Mouse (Mus musculus): ENCODE data around the gene Irf7. TPM values are rescaled to one million over a fixed set of nuclear protein-coding genes. Genes with fewer than 3 reads are reported as not detected.
A peak's percentile ranks its signal among the peaks of the same experiment; 100 is the strongest.

Irf7 gene
- total RNA-seq, 2 experiments from 2014 or later: 0.91 to 1.9 TPM

DNA sequence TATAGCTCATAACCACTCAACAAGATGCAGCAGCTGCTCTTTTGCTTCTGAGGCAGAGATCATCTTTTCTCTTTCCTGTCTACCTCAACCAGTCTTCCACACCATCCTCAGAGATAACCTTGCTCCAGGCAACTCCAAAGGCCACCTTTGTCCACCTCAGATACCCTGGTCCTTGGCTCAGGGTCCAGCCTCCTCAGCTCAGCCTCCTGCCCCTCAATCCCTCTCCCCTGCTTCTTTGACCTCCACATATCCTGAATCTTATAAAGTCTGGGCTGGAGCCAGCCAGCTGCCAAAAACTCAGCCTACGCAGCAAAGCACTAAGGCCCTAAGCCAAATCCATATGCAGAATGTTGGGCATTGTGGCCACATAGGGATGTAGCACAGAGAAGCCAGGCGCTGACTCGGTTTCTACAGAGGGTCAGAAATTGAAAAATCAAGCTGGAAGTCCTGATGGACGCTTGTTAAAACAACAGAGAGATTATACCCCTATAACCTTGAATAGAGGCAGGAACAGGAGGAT, 43.5 kb downstream of the Irf7 start:
- no peak for DNase-seq (ENCODE audit: extremely low spot score in 1 of 2, low spot score in 1 of 2)

DNA sequence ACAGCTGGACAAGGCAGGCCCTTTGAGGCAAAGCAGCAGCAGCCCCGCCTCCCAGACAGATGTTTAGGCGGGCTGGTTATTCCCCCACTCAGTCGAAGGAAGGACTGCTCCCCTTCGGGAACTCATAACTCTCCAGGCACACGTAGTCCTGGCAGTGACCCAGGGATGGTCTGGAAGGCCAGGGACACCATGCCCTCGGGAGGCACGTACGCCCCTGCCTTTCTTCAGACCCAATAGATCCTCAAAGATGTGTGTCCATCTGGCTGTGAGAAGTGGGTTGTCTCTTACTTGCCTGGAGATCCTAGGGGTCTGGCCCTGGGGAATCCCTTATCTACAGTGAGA, 44.2 kb downstream of the Irf7 start:
- DNase-seq (ENCODE audit: extremely low spot score in 1 of 2, low spot score in 1 of 2): no peak

DNA sequence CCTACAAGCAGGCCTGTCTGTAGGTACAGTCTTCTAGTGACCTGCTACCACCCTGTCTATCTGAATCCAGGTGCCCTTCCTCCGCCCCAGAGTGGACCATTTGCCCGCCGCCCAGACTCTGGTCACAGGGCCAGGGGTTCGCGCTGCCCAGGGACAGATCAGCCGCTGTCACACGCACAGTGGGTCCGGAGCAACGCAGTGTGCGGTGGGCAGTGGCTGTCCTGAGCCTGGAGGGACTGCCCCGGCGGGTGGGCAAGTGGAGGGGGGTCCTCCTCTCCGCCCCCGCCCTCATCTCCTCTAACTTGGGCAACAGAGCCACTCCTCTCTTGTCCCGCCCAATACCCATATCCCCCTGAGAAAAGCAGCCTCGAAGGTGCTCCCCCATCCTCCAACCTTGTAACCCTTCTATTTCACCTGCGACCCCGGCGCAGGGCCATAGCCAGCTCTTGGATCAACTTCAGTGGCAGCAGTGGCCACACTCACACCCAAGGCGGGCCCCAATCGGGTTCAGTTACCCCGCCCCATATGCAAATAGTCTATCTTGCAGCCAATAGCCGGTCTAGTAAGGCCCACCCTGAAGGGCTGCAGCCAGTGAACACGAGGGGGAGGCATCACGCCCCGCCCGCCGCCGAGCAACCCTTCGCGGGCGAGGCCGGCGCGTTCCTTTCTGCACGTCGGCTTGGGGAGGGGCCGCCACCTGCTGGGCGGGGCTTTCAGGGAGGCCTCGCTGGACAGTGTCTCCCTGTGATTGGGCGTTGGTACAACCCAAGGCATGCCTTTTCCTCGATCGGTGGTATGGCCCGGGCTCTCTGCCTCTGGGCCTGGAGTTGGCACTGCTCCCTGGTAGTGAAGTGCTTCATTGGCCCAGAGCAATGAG, 44.8 kb downstream of the Irf7 start:
- DNase-seq (ENCODE audit: extremely low spot score in 1 of 2, low spot score in 1 of 2): peak; percentile 68 to 78

DNA sequence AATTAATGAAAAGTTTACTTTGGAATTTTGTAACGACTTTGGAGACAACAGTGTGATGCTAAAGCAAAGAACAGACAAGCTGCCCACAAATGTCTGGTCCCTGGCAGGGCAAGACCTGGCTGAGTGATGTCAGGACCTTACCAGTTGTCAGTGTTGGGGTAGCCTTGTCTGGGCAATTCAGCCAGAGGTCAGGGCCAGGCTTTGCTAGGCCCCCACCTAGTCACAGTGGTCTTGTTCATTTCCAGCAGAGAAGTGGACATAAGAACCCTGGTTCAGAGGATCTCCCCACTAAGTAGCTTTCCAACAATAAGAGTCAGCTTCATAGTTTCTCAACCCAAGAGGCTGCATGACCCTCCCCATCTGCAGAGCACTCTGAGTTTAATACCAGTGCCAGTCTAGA, 45.9 kb downstream of the Irf7 start:
- no peak for DNase-seq (ENCODE audit: extremely low spot score in 1 of 2, low spot score in 1 of 2)

DNA sequence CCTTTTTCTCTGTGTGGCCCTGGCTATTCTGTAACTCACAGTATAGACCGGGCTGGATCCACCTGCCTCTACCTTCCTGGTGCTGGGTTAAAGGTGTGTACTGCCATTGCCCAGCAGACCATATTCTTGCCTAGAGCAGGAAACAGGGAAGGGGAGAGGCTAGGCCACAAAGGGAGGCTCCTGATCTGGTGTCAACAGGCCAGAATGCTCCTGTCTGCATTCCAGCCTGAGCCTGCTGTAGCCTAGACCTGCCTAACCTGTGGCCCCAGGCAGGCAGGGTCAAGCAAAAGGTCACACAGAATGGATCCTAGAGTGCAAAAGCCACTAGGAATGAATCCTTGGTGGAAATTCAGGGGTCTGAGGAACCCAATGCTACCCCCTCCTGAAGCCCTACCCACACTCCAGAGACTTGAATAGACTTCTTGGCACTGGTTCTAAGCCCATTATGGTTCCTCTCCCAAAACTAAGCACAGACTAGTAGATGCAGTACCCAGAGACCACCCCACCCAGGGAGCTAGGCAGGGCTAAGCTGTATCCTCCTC, 46.7 kb downstream of the Irf7 start:
- DNase-seq (ENCODE audit: extremely low spot score in 1 of 2, low spot score in 1 of 2): no peak

DNA sequence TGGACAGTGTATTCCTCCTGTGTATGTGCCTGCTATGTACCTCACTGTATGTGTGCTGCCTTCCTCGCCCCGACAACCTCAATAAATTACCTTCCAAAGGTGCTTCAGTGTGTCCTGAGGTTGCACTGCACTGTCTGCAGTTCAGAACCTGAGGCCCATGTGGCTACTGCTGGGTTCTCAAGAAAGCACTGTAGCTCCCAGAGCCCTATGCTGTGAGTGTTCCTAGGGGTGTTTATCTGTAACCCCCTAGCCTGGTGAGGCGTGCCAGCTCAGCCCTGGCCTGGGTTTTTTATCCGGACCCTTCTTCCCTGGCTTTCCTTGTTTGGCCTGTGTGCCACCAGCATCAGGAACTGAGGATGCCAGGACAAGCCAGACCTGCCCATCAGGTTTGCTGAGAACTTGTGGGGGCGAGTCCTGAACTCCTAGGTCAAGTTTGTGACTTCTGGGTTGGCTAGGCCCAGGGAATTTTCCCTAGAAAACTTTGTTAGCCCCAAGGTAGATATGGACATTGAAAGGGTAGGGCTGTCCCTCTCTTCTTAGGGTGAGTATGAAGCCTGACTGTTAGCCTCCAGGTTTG, 47.6 kb downstream of the Irf7 start:
- no peak for DNase-seq (ENCODE audit: extremely low spot score in 1 of 2, low spot score in 1 of 2)

DNA sequence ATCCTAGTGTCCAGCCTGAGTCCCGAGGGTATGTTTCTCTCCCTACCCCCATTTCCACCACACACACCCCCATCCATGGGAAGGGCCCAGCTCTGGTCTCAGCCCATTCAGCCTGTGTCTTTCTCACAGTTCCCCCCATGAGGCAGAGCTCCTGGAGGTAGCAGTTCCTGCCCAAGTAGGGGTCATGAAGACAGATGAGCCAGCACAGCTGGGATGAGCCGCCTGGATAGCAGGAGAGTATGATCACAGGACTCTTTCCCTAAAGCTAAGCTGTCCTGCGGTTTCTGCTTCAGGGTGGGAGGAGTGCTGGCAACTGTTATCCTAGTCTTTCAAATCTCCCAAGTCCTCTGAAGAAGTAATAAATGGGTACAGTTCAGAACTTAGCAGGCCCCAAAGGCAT, 48.1 kb downstream of the Irf7 start:
- no peak for DNase-seq (ENCODE audit: extremely low spot score in 1 of 2, low spot score in 1 of 2)

DNA sequence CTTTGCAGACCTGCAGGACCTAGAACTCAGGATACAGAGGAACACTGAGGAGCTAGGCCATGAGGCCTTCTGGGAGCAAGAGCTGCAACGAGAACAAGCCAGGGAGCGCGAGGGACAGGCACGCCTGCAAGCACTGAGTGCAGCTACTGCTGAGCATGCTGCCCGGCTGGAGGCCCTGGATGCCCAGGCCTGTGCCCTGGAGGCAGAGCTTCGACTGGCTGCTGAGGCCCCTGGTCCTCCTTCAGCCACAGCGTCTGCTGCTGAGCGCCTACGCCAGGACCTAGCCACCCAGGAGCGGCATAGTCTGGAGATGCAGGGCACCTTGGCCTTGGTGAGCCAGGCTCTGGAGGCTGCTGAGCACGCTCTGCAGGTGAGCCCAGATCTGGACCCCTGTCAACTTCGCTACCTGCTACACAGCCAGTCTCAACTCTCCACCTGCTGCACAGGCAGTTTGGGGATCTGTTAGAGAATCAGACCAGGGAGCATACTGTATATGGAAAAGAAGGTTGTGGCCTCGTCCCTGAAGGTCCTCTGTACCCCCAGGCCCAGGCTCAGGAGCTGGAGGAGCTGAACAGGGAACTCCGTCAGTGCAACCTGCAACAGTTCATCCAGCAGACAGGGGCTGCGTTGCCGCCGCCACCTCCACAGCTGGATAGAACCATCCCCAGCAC, 48.8 kb downstream of the Irf7 start:
- DNase-seq (ENCODE audit: extremely low spot score in 1 of 2, low spot score in 1 of 2): no peak

DNA sequence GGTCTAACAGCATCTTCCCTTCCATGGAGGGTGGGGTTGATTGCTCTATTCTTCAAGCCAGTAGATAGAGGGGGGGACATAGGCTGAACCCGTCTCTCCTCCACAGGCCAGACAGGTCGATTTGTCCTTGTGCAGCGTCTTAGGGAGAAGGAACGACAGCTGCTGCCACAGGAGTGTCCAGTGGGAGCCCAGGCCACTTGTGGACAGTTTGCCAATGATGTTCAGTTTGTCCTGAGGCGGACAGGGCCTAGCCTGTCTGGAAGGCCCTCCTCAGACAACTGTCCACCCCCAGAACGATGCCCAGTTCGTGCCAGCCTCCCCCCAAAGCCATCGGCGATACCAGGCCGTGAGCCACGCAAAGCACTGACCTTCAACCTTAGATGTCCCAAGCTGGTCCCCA, 49.4 kb downstream of the Irf7 start:
- DNase-seq (ENCODE audit: extremely low spot score in 1 of 2, low spot score in 1 of 2): no peak

DNA sequence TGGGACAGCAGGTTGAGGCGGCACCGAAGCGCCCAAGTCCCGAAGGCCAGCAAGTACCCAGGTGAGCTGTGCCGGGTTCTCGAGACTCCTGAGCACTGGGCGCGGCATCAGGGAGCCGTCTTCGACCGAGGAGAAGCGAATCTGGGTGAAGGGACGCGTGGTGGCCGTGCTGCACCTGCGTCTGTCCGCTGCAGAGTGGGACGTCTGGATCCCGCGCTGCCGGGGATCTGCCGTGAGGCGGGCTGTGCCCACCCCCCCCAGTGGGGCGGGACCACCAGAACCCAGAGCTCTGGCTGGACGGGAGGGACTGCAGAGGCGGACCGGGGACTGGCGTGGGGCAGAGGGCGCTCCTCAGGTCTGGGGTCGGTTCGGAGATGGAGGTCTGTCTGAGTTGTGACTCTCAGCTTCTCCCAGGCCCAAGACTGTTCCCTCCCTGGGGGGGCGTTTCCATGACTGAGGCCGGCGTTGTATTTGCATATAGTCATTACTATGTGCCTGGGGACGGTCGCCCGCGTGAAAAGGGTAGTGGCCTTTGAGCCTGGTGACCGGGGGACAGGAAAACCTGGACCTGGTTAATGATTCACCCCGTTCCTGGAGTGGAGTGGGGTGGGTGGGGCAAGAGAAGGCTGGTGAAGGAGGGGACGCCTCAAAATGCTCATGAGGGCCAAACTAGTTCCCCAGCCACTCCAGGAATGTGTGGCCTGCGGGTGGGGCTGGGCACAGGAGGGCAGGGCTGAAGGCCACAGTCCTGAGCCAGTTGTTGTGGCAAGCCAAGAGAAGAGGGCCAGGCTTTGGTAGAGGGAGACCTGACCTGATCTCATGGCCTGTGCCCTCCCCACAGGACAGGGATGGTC, 50.2 kb downstream of the Irf7 start:
- no peak for DNase-seq (ENCODE audit: extremely low spot score in 1 of 2, low spot score in 1 of 2)

DNA sequence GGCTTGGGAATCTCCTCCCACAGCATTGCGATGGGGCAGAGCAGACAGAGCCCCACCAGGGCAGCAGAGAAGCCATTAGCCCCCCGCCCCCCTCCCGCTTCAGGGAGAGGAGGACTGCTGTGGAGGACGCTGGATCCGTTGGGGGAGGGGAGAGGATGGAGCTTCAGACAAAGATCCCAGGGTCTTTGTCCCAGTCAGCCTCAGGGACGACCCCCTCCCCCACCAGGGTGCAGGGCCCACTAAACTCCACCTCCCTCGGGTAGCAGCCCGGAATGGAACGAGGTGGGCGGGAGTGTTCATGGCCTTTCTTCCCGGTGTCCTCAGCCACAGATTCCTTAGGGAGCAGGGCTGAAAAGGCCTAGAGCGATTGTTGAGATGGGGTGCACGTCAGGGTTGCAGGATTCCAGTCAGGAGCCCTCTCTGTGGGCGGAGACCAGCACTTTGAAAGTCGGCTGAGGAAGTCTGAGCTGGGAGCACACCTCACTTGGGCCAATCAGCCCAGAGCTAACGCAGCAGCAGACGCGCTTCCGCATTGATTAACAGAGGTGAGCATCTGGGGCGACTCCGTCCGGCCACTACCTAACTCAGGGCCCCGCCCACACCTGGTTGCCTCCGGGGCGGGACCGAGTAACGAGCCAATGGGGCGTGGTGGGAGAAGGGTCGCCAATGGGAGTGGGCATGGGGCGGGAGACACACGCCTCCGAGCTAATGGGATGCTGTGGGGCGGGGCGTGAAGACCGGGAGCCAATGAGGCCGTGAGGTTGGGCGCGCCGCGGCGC, 51.0 kb downstream of the Irf7 start, which contains the start of gene Rassf7:
Rassf7 (plus strand) TSS at position 760 of the 779 bp plus-strand sequence.
- DNase-seq (ENCODE audit: extremely low spot score in 1 of 2, low spot score in 1 of 2): peak; percentile 54 to 56

DNA sequence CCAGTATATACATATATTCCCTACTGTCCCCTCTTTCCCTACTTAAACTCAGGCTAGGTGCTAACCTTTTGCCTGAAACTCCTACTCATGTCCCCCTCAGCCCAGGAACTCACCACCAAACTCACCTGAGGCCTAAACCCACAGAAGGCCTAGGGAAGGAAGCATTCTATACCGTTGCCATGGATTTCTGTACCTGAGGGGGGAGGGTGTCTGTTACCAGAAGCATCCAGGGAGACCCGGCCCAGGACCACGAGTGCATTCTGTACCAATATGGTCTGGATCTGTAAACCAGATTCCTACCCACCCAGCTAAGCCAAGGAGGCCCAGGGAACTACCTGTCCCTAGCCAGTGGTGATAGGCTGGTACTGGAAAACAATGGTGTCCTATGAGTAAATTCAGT, 52.0 kb downstream of the Irf7 start:
- DNase-seq (ENCODE audit: extremely low spot score in 1 of 2, low spot score in 1 of 2): no peak

DNA sequence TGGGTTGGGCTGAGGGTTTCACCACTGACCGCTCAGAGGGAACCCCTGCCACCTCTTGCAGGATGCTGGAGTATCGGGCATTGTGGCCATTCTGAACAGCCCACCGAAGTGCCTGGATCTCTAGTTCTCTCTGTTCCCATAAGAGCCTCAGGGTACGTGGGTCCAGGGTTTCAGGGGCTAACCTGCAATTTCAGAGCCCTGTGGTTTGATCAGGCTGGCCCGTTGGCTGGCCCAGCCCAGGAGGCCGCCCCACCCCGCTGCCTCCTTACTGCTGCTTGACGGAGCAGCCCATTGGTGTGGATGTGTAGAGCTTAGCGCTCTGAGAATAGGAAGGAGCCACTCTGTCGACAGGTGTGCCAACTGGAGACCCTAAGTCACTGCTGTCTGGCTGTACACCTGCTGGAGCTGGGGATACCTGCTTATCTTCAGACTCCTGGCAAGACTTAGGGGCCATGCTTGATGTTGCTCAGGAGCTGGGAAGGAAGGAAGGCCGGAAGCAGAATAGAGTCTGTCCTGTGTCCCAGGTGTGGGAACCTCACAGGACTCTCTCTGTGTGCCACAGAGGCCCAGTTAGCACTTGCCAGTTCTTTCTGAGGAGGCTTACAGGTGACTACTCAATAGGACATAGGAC, 52.6 kb downstream of the Irf7 start, which contains the start of gene Lmntd2:
Lmntd2 (minus strand) TSS at position 476 of the 631 bp plus-strand sequence.
- DNase-seq (ENCODE audit: extremely low spot score in 1 of 2, low spot score in 1 of 2): no peak

DNA sequence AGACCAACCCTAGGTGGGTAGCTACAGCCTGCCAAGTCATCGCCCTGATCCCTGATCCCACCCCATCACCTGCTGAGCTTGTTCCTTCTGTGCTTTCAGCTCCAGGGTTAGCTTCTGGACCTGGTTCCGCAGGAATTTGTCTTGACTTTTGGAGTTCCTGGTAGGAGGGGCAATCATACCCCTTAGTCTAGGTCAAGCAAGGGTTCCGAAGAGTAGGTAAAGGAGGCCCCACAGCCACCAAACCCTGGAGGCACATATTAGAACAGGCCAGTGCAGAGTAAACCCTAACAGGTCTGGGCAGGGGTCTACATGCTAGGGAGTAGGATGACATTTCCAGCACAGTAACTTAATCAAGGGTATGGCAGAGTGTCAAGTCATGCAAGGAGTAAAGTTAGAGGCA, 53.1 kb downstream of the Irf7 start:
- DNase-seq (ENCODE audit: extremely low spot score in 1 of 2, low spot score in 1 of 2): no peak

Small RNA genes lying within 50 kb of the gene (microRNA-seq; reads per million reads assigned to microRNA genes)
- gene Mir210: 84.2 to 96.0 reads per million in 2 experiments

Other genes with a start within 250 kb of the Irf7 start
- gene Ifitm6, start 248.6 kb downstream of the Irf7 start, total RNA-seq (2021): not detected
- not detected for gene Gm17387, start 237.3 kb downstream of the Irf7 start, total RNA-seq (2021)
- 10 to 100 TPM; 80.7 to 96.2 TPM for gene B4galnt4, start 205.4 kb downstream of the Irf7 start, total RNA-seq (2021)
- gene Pkp3, start 188.3 kb downstream of the Irf7 start, total RNA-seq (2021): not detected
- 1 to 10 TPM; 1.9 to 3.2 TPM for gene Sigirr, start 165.9 kb downstream of the Irf7 start, total RNA-seq (2021)
- gene Ano9, start 148.7 kb downstream of the Irf7 start, total RNA-seq (2021): not detected
- 10 to 100 TPM; 58.7 to 61.1 TPM for gene Ptdss2, start 144.1 kb downstream of the Irf7 start, total RNA-seq (2021)
- gene Rnh1, start 93.6 kb downstream of the Irf7 start, total RNA-seq (2021): 10 to 100 TPM; 32.5 to 36.5 TPM
- 100 to 1,000 TPM; 193 to 235 TPM for gene Hras, start 72.5 kb downstream of the Irf7 start, total RNA-seq (2021)
- 1 to 10 TPM; 4.5 to 6.1 TPM for gene Lrrc56, start 72.3 kb downstream of the Irf7 start, total RNA-seq (2021)
- not detected for gene Lmntd2, start 52.4 kb downstream of the Irf7 start, total RNA-seq (2021)
- under 1 TPM; 0.64 to 0.80 TPM for gene Rassf7, start 50.6 kb downstream of the Irf7 start, total RNA-seq (2021)
- 10 to 100 TPM; 67.1 to 71.1 TPM for gene Phrf1, start 37.7 kb downstream of the Irf7 start, total RNA-seq (2021)
- gene Cdhr5, start 10.3 kb upstream of the Irf7 start, total RNA-seq (2021): not detected
- not detected for gene Sct, start 12.7 kb upstream of the Irf7 start, total RNA-seq (2021)
- under 1 TPM in 1 of 2 experiments, not detected in 1; 0.12 TPM for gene Drd4, start 25.5 kb upstream of the Irf7 start, total RNA-seq (2021)
- 10 to 100 TPM; 91.3 to 92.6 TPM for gene Deaf1, start 61.2 kb upstream of the Irf7 start, total RNA-seq (2021)
- 10 to 100 TPM; 28.8 to 39.3 TPM for gene Tmem80, start 61.3 kb upstream of the Irf7 start, total RNA-seq (2021)
- gene Eps8l2, start 72.4 kb upstream of the Irf7 start, total RNA-seq (2021): 1 to 10 TPM; 4.7 to 6.2 TPM
- 100 to 1,000 TPM; 125 to 154 TPM for gene Taldo1, start 125.7 kb upstream of the Irf7 start, total RNA-seq (2021)
- 10 to 100 TPM; 42.4 to 49.2 TPM for gene Gatd1, start 147.7 kb upstream of the Irf7 start, total RNA-seq (2021)
- gene Cend1, start 163.0 kb upstream of the Irf7 start, total RNA-seq (2021): 100 to 1,000 TPM; 286 to 299 TPM
- gene Slc25a22, start 171.4 kb upstream of the Irf7 start, total RNA-seq (2021): 100 to 1,000 TPM; 351 to 355 TPM
- gene Pidd1, start 177.5 kb upstream of the Irf7 start, total RNA-seq (2021): 1 to 10 TPM in 1 of 2 experiments, under 1 TPM in 1; 0.84 to 2.2 TPM
- 100 to 1,000 TPM; 526 to 589 TPM for gene Rplp2, start 180.9 kb upstream of the Irf7 start, total RNA-seq (2021)
- gene Pnpla2, start 188.7 kb upstream of the Irf7 start, total RNA-seq (2021): 10 to 100 TPM; 23.2 to 30.4 TPM
- gene Cracr2b, start 194.6 kb upstream of the Irf7 start, total RNA-seq (2021): 1 to 10 TPM; 2.1 to 4.2 TPM
- gene Cd151, start 200.9 kb upstream of the Irf7 start, total RNA-seq (2021): 10 to 100 TPM; 25.7 TPM
- gene Polr2l, start 208.7 kb upstream of the Irf7 start, total RNA-seq (2021): 10 to 100 TPM; 40.9 to 47.2 TPM
- gene Tspan4, start 208.8 kb upstream of the Irf7 start, total RNA-seq (2021): 10 to 100 TPM; 12.2 to 14.3 TPM

All from layer of hippocampus, postnatal 25 days (tissue).